Mouse (Mus musculus): Measurements from ENCODE around the gene Ppfia2. TPM values are rescaled to one million over a fixed set of nuclear protein-coding genes. Genes with fewer than 3 reads are reported as not detected.
A peak's percentile ranks its signal among the peaks of the same experiment; 100 is the strongest.

Ppfia2 gene
- polyA plus RNA-seq (2012; rRNA removed), result 1.1 TPM in 2 replicates

GRCm38 (mm10) chr10:106469855-106470532 is at the start of gene Ppfia2:
Gene Ppfia2 (plus strand): TSS chr10:106470339.
- H3K27me3 ChIP-seq (ENCODE audit: control insufficient read depth, insufficient read depth, low read length), result no peaks in the 10 kb centered on the region
- H3K4me1 ChIP-seq (ENCODE audit: control insufficient read depth, insufficient read depth, low read length), result peaks cover 2% of the 10 kb centered on the region
- H3K27ac ChIP-seq (ENCODE audit: control insufficient read depth, insufficient read depth, low read depth, low read length), result no peak within 1 kb of the TSS
- H3K36me3 ChIP-seq (ENCODE audit: control insufficient read depth, insufficient read depth, low read length), result no peaks in the 10 kb centered on the region
- peak within 1 kb of the TSS; percentile 80 for H3K4me3 ChIP-seq (ENCODE audit: control insufficient read depth, low read depth, low read length)
- TF ChIP-seq POLR2A (IDR thresholded peaks at IDR 0.05; ENCODE audit: control insufficient read depth, low read depth, low read length) (no peak), CTCF (IDR thresholded peaks at IDR 0.05; ENCODE audit: control insufficient read depth, insufficient read depth, insufficient replicate concordance, low read depth, low read length) (no peak)

GRCm38 (mm10) chr10:106468956-106469721 is 1.0 kb upstream of the Ppfia2 start:
- H3K27ac ChIP-seq (ENCODE audit: control insufficient read depth, insufficient read depth, low read depth, low read length), result no peak overlapping the region
- H3K4me3 ChIP-seq (ENCODE audit: control insufficient read depth, low read depth, low read length), result peak overlapping the region; percentile 80
- no peaks in the 10 kb centered on the region for H3K36me3 ChIP-seq (ENCODE audit: control insufficient read depth, insufficient read depth, low read length)
- no peak for TF ChIP-seq CTCF (IDR thresholded peaks at IDR 0.05; ENCODE audit: control insufficient read depth, insufficient read depth, insufficient replicate concordance, low read depth, low read length)
- no peak for TF ChIP-seq POLR2A (IDR thresholded peaks at IDR 0.05; ENCODE audit: control insufficient read depth, low read depth, low read length)
- peaks cover 2% of the 10 kb centered on the region for H3K4me1 ChIP-seq (ENCODE audit: control insufficient read depth, insufficient read depth, low read length)
- H3K27me3 ChIP-seq (ENCODE audit: control insufficient read depth, insufficient read depth, low read length), result no peaks in the 10 kb centered on the region

- Histone ChIP-seq H3K4me1 (ENCODE audit: control insufficient read depth, insufficient read depth, low read length) (peaks cover 2% of the 10 kb centered on the region), H3K4me3 (ENCODE audit: control insufficient read depth, low read depth, low read length) (peak overlapping the region; percentile 80), H3K36me3 (ENCODE audit: control insufficient read depth, insufficient read depth, low read length) (no peaks in the 10 kb centered on the region), H3K27ac (ENCODE audit: control insufficient read depth, insufficient read depth, low read depth, low read length) (no peak overlapping the region), H3K27me3 (ENCODE audit: control insufficient read depth, insufficient read depth, low read length) (no peaks in the 10 kb centered on the region)
- TF ChIP-seq POLR2A (IDR thresholded peaks at IDR 0.05; ENCODE audit: control insufficient read depth, low read depth, low read length), result no peak
Measured at GRCm38 (mm10) chr10:106470533-106471205, 530 bp downstream of the Ppfia2 start.

- Histone ChIP-seq H3K4me3 (ENCODE audit: control insufficient read depth, low read depth, low read length) (no peak overlapping the region), H3K4me1 (ENCODE audit: control insufficient read depth, insufficient read depth, low read length) (no peaks in the 10 kb centered on the region), H3K36me3 (ENCODE audit: control insufficient read depth, insufficient read depth, low read length) (no peaks in the 10 kb centered on the region), H3K27ac (ENCODE audit: control insufficient read depth, insufficient read depth, low read depth, low read length) (no peak overlapping the region), H3K27me3 (ENCODE audit: control insufficient read depth, insufficient read depth, low read length) (no peaks in the 10 kb centered on the region)
- no peak for TF ChIP-seq CTCF (IDR thresholded peaks at IDR 0.05; ENCODE audit: control insufficient read depth, insufficient read depth, insufficient replicate concordance, low read depth, low read length)
Measured at GRCm38 (mm10) chr10:106509281-106510165, 39.4 kb downstream of the Ppfia2 start.

- Histone ChIP-seq H3K27ac (ENCODE audit: control insufficient read depth, insufficient read depth, low read depth, low read length) (no peak overlapping the region), H3K4me3 (ENCODE audit: control insufficient read depth, low read depth, low read length) (no peak overlapping the region), H3K27me3 (ENCODE audit: control insufficient read depth, insufficient read depth, low read length) (no peaks in the 10 kb centered on the region), H3K36me3 (ENCODE audit: control insufficient read depth, insufficient read depth, low read length) (no peaks in the 10 kb centered on the region), H3K4me1 (ENCODE audit: control insufficient read depth, insufficient read depth, low read length) (no peaks in the 10 kb centered on the region)
- TF ChIP-seq POLR2A (IDR thresholded peaks at IDR 0.05; ENCODE audit: control insufficient read depth, low read depth, low read length) (no peak), CTCF (IDR thresholded peaks at IDR 0.05; ENCODE audit: control insufficient read depth, insufficient read depth, insufficient replicate concordance, low read depth, low read length) (no peak)
Measured at GRCm38 (mm10) chr10:106566036-106566435, 95.9 kb downstream of the Ppfia2 start.

GRCm38 (mm10) chr10:106585026-106585425 is 114.9 kb downstream of the Ppfia2 start:
- TF ChIP-seq CTCF (IDR thresholded peaks at IDR 0.05; ENCODE audit: control insufficient read depth, insufficient read depth, insufficient replicate concordance, low read depth, low read length) (no peak), POLR2A (IDR thresholded peaks at IDR 0.05; ENCODE audit: control insufficient read depth, low read depth, low read length) (no peak)
- Histone ChIP-seq H3K36me3 (ENCODE audit: control insufficient read depth, insufficient read depth, low read length) (no peaks in the 10 kb centered on the region), H3K4me3 (ENCODE audit: control insufficient read depth, low read depth, low read length) (no peak overlapping the region), H3K27me3 (ENCODE audit: control insufficient read depth, insufficient read depth, low read length) (no peaks in the 10 kb centered on the region), H3K4me1 (ENCODE audit: control insufficient read depth, insufficient read depth, low read length) (no peaks in the 10 kb centered on the region), H3K27ac (ENCODE audit: control insufficient read depth, insufficient read depth, low read depth, low read length) (no peak overlapping the region)

Data from testis, adult 2 months (tissue).